Mouse (Mus musculus): ENCODE measurements around the gene Gm13124. TPM values are rescaled to one million over a fixed set of nuclear protein-coding genes. Genes with fewer than 3 reads are reported as not detected.

The Gm13124 gene
- polyA plus RNA-seq, 1 experiment from 2014 or later: not detected

Other genes with a start within 250 kb of the Gm13124 start
- gene Gm13128, start 234.9 kb downstream of the Gm13124 start, polyA plus RNA-seq (2015; fragmentation: Nextera tagmentation; extraction: Ambion mirVana): not detected in 2 replicates
- gene Gm13119, start 207.2 kb downstream of the Gm13124 start, polyA plus RNA-seq (2015; fragmentation: Nextera tagmentation; extraction: Ambion mirVana): not detected in 2 replicates
- gene Pramef20, start 187.2 kb downstream of the Gm13124 start, polyA plus RNA-seq (2015; fragmentation: Nextera tagmentation; extraction: Ambion mirVana): not detected in 2 replicates
- 0.09 TPM in 1 of 2 replicates, not detected in the other for gene Pramef12, start 156.7 kb downstream of the Gm13124 start, polyA plus RNA-seq (2015; fragmentation: Nextera tagmentation; extraction: Ambion mirVana)
- not detected in 2 replicates for gene 1700012P22Rik, start 126.4 kb downstream of the Gm13124 start, polyA plus RNA-seq (2015; fragmentation: Nextera tagmentation; extraction: Ambion mirVana)
- gene Gm9944, start 111.8 kb downstream of the Gm13124 start, polyA plus RNA-seq (2015; fragmentation: Nextera tagmentation; extraction: Ambion mirVana): not detected in 2 replicates
- not detected in 2 replicates for gene Aadacl3, start 101.4 kb downstream of the Gm13124 start, polyA plus RNA-seq (2015; fragmentation: Nextera tagmentation; extraction: Ambion mirVana)
- not detected in 2 replicates for gene 9430007A20Rik, start 45.3 kb downstream of the Gm13124 start, polyA plus RNA-seq (2015; fragmentation: Nextera tagmentation; extraction: Ambion mirVana)
- not detected in 2 replicates for gene Aadacl4, start 48.6 kb upstream of the Gm13124 start, polyA plus RNA-seq (2015; fragmentation: Nextera tagmentation; extraction: Ambion mirVana)
- gene Gm436, start 121.2 kb upstream of the Gm13124 start, polyA plus RNA-seq (2015; fragmentation: Nextera tagmentation; extraction: Ambion mirVana): not detected in 2 replicates
- gene Gm13178, start 156.3 kb upstream of the Gm13124 start, polyA plus RNA-seq (2015; fragmentation: Nextera tagmentation; extraction: Ambion mirVana): not detected in 2 replicates
- not detected in 2 replicates for gene Gm438, start 221.4 kb upstream of the Gm13124 start, polyA plus RNA-seq (2015; fragmentation: Nextera tagmentation; extraction: Ambion mirVana)